Mouse (Mus musculus) midbrain, embryonic 16.5 days (tissue): ENCODE data around the gene Nkiras1. TPM values are rescaled to one million over a fixed set of nuclear protein-coding genes. Genes with fewer than 3 reads are reported as not detected.

Source experiments
- ATAC-seq: fragments of 200-750 bp; cut with Nextera tagmentation; 2 replicates; pipeline ENCODE4 v1.8.0; 2017; ENCODE audit warnings: moderate TSS enrichment
- H3K27ac ChIP-seq: fragments of 300-500 bp; sonication (generic); 2 replicates; pipeline ENCODE4 v1.5.1; 2014; ENCODE audit warnings: mild to moderate bottlenecking, low read length, mixed read lengths
- H3K27me3 ChIP-seq: fragments of 300-500 bp; sonication (generic); 2 replicates; pipeline ENCODE4 v1.6.1; 2014; ENCODE audit warnings: low read depth, low read length, mixed read lengths; ENCODE audit not compliant: control insufficient read depth, insufficient read depth
- H3K36me3 ChIP-seq: fragments of 300-500 bp; sonication (generic); 2 replicates; pipeline ENCODE4 v1.6.1; 2014; ENCODE audit warnings: mild to moderate bottlenecking, low read length, moderate library complexity, mixed read lengths; ENCODE audit not compliant: control insufficient read depth, insufficient read depth
- H3K4me1 ChIP-seq: fragments of 300-500 bp; sonication (generic); 2 replicates; pipeline ENCODE4 v1.6.1; 2014; ENCODE audit warnings: mild to moderate bottlenecking, low read length, mixed read lengths; ENCODE audit not compliant: control insufficient read depth, insufficient read depth
- H3K4me2 ChIP-seq: fragments of 300-500 bp; sonication (generic); 2 replicates; pipeline ENCODE4 v1.6.1; 2014; ENCODE audit warnings: mild to moderate bottlenecking, low read length, mixed read lengths
- H3K4me3 ChIP-seq: fragments of 300-500 bp; sonication (generic); 2 replicates; pipeline ENCODE4 v1.5.1; 2014; ENCODE audit warnings: low read depth, mild to moderate bottlenecking, low read length, moderate library complexity, mixed read lengths
- H3K9ac ChIP-seq: fragments of 300-500 bp; sonication (generic); 2 replicates; pipeline ENCODE4 v1.6.1; 2014; ENCODE audit warnings: low read depth, low read length, mixed read lengths
- H3K9me3 ChIP-seq: fragments of 300-500 bp; sonication (generic); replicated peaks from 2 replicates; pipeline ENCODE4 v1.6.1; 2014; ENCODE audit warnings: mild to moderate bottlenecking, low read length, mixed read lengths; ENCODE audit not compliant: control insufficient read depth, poor library complexity, severe bottlenecking
- WGBS: fragments of 180-500 bp; shearing (Covaris S2); extraction: QIAGEN DNeasy Blood & Tissue Kit; methylation state at CpG from one replicate; pipeline ENCODE4 v1.1.7; 2014; 5-methylcytosine and 5-hydroxymethylcytosine counted together
- polyA plus RNA-seq: library from polyadenylated mRNA; unstranded; fragments of >200 nt; fragmentation: Nextera tagmentation; extraction: Ambion mirVana; gene quantifications from 2 replicates; pipeline ENCODE4 v1.2.1, GENCODE M21; 2015

Gene Nkiras1
- polyA plus RNA-seq, 1 experiment from 2014 or later = 50.9 TPM

- H3K4me2 ChIP-seq = no peak overlapping the region
- no peaks in the 10 kb centered on the region for H3K36me3 ChIP-seq
- 89% methylated on average over 3 of the region's 3 CpGs for WGBS
Observed at GRCm38 (mm10) chr14:18292111-18292510, 21.2 kb downstream of the Nkiras1 start.

GRCm38 (mm10) chr14:18292578-18292977 is 21.6 kb downstream of the Nkiras1 start:
- Histone ChIP-seq H3K36me3 (no peaks in the 10 kb centered on the region), H3K4me1 (no peaks in the 10 kb centered on the region), H3K9me3 (no peaks in the 10 kb centered on the region), H3K27ac (no peak overlapping the region), H3K4me3 (no peak overlapping the region), H3K27me3 (no peaks in the 10 kb centered on the region), H3K9ac (no peak overlapping the region), H3K4me2 (no peak overlapping the region)
- ATAC-seq = no peak
- 92% methylated on average over 3 of the region's 3 CpGs for WGBS

More at GRCm38 (mm10) chr14:18292111-18292510, 21.2 kb downstream of the Nkiras1 start:
- ATAC-seq = no peak
- no peaks in the 10 kb centered on the region for H3K4me1 ChIP-seq
- H3K27me3 ChIP-seq = no peaks in the 10 kb centered on the region
- no peaks in the 10 kb centered on the region for H3K9me3 ChIP-seq
- no peak overlapping the region for H3K27ac ChIP-seq
- no peak overlapping the region for H3K4me3 ChIP-seq
- H3K9ac ChIP-seq = no peak overlapping the region

GRCm38 (mm10) chr14:18297441-18297840 is 26.5 kb downstream of the Nkiras1 start:
- no peaks in the 10 kb centered on the region for H3K36me3 ChIP-seq
- H3K9me3 ChIP-seq = no peaks in the 10 kb centered on the region
- ATAC-seq = no peak
- peaks cover 3% of the 10 kb centered on the region; the same call in 1 of the 2 replicates for H3K4me1 ChIP-seq
- no peak overlapping the region for H3K4me3 ChIP-seq
- WGBS = 89% methylated on average over 2 of the region's 2 CpGs
- no peaks in the 10 kb centered on the region for H3K27me3 ChIP-seq
- H3K27ac ChIP-seq = no peak overlapping the region
- H3K4me2 ChIP-seq = no peak overlapping the region
- no peak overlapping the region for H3K9ac ChIP-seq

- no peak overlapping the region for H3K4me2 ChIP-seq
- 98% methylated on average over 2 of the region's 2 CpGs for WGBS
- H3K4me1 ChIP-seq = peaks cover 6% of the 10 kb centered on the region; the same call in 1 of the 2 replicates
- no peak overlapping the region for H3K27ac ChIP-seq
- no peaks in the 10 kb centered on the region for H3K27me3 ChIP-seq
- no peak overlapping the region for H3K9ac ChIP-seq
- no peak for ATAC-seq
- no peak overlapping the region for H3K4me3 ChIP-seq
- H3K9me3 ChIP-seq = no peaks in the 10 kb centered on the region
- no peaks in the 10 kb centered on the region for H3K36me3 ChIP-seq
Observed at GRCm38 (mm10) chr14:18298874-18299273, 27.9 kb downstream of the Nkiras1 start.

GRCm38 (mm10) chr14:18300676-18301075 is 29.7 kb downstream of the Nkiras1 start:
- no peaks in the 10 kb centered on the region for H3K9me3 ChIP-seq
- H3K36me3 ChIP-seq = no peaks in the 10 kb centered on the region
- no peak overlapping the region for H3K9ac ChIP-seq
- H3K4me3 ChIP-seq = no peak overlapping the region
- peaks cover 6% of the 10 kb centered on the region; the same call in 1 of the 2 replicates for H3K4me1 ChIP-seq
- H3K4me2 ChIP-seq = no peak overlapping the region
- 96% methylated on average over 2 of the region's 2 CpGs for WGBS
- no peak for ATAC-seq
- no peak overlapping the region for H3K27ac ChIP-seq
- H3K27me3 ChIP-seq = no peaks in the 10 kb centered on the region

- 79% methylated on average over 3 of the region's 3 CpGs for WGBS
- no peak overlapping the region for H3K9ac ChIP-seq
- no peaks in the 10 kb centered on the region for H3K9me3 ChIP-seq
- no peaks in the 10 kb centered on the region for H3K27me3 ChIP-seq
- no peaks in the 10 kb centered on the region for H3K36me3 ChIP-seq
- no peak overlapping the region for H3K4me2 ChIP-seq
- H3K4me3 ChIP-seq = no peak overlapping the region
- no peak for ATAC-seq
- no peak overlapping the region for H3K27ac ChIP-seq
- peaks cover 6% of the 10 kb centered on the region; the same call in 1 of the 2 replicates for H3K4me1 ChIP-seq
Observed at GRCm38 (mm10) chr14:18301591-18301990, 30.7 kb downstream of the Nkiras1 start.

GRCm38 (mm10) chr14:18302750-18303149 is 31.8 kb downstream of the Nkiras1 start:
- no peak overlapping the region for H3K9ac ChIP-seq
- H3K27ac ChIP-seq = no peak overlapping the region
- ATAC-seq = no peak
- H3K27me3 ChIP-seq = no peaks in the 10 kb centered on the region
- no peaks in the 10 kb centered on the region for H3K9me3 ChIP-seq
- H3K36me3 ChIP-seq = no peaks in the 10 kb centered on the region
- no peak overlapping the region for H3K4me3 ChIP-seq
- H3K4me2 ChIP-seq = no peak overlapping the region
- peaks cover 6% of the 10 kb centered on the region; the same call in 1 of the 2 replicates for H3K4me1 ChIP-seq
- WGBS = 89% methylated on average over 3 of the region's 3 CpGs

- 72% methylated on average over 4 of the region's 4 CpGs for WGBS
- Histone ChIP-seq H3K4me1 (peaks cover 6% of the 10 kb centered on the region; the same call in 1 of the 2 replicates), H3K9me3 (no peaks in the 10 kb centered on the region), H3K4me3 (no peak overlapping the region), H3K36me3 (no peaks in the 10 kb centered on the region), H3K27ac (no peak overlapping the region), H3K4me2 (no peak overlapping the region), H3K9ac (no peak overlapping the region), H3K27me3 (no peaks in the 10 kb centered on the region)
- ATAC-seq = no peak
Observed at GRCm38 (mm10) chr14:18303262-18303661, 32.3 kb downstream of the Nkiras1 start.

GRCm38 (mm10) chr14:18304165-18304564 is 33.2 kb downstream of the Nkiras1 start:
- Histone ChIP-seq H3K36me3 (no peaks in the 10 kb centered on the region), H3K9ac (no peak overlapping the region), H3K4me3 (no peak overlapping the region), H3K9me3 (no peaks in the 10 kb centered on the region), H3K4me1 (peaks cover 6% of the 10 kb centered on the region; the same call in 1 of the 2 replicates), H3K27ac (no peak overlapping the region), H3K4me2 (no peak overlapping the region), H3K27me3 (no peaks in the 10 kb centered on the region)
- 91% methylated on average over 5 of the region's 5 CpGs for WGBS
- ATAC-seq = no peak
